Mouse (Mus musculus) adrenal gland, adult 18-20 months (tissue): ENCODE results near the gene Fam199x. TPM values are rescaled to one million over a fixed set of nuclear protein-coding genes. Genes with fewer than 3 reads are reported as not detected.

Experiments used
- total RNA-seq, 2 experiments: library from RNA; stranded (reverse); gene quantifications; 1 replicate in 1 of 2; 2 replicates in 1 of 2; pipeline ENCODE4 v1.2.3; 2021

The Fam199x gene
- total RNA-seq, 2 experiments from 2014 or later: 4.8 to 5.0 TPM

Other genes with a start within 250 kb of the Fam199x start
- 1 to 10 TPM; 3.5 to 4.0 TPM for gene Plp1, start 226.9 kb upstream of the Fam199x start, total RNA-seq
- gene Rab9b, start 180.8 kb upstream of the Fam199x start, total RNA-seq: under 1 TPM; 0.36 to 0.67 TPM
- not detected for gene H2bfm, start 122.3 kb upstream of the Fam199x start, total RNA-seq
- gene Tmsb15b2, start 74.1 kb upstream of the Fam199x start, total RNA-seq: 10 to 100 TPM; 11.7 to 24.1 TPM
- not detected for gene Tmsb15l, start 72.7 kb upstream of the Fam199x start, total RNA-seq
- 1 to 10 TPM; 3.2 to 4.8 TPM for gene Tmsb15b1, start 72.7 kb upstream of the Fam199x start, total RNA-seq
- gene Zcchc18, start 56.4 kb upstream of the Fam199x start, total RNA-seq: 10 to 100 TPM; 14.2 to 17.2 TPM
- 1 to 10 TPM; 5.7 to 6.2 TPM for gene Slc25a53, start 11.3 kb upstream of the Fam199x start, total RNA-seq
- gene Esx1, start 72.5 kb downstream of the Fam199x start, total RNA-seq: not detected